Mouse (Mus musculus) heart, postnatal 0 days (tissue): ENCODE data around the gene Plpp3. TPM values are rescaled to one million over a fixed set of nuclear protein-coding genes. Genes with fewer than 3 reads are reported as not detected.

Experiments used
- ATAC-seq: fragments of 200-750 bp; cut with Nextera tagmentation; 2 replicates; pipeline ENCODE4 v1.8.0; 2017; ENCODE audit warnings: low read depth, moderate number of reproducible peaks, moderate library complexity; ENCODE audit not compliant: insufficient read depth
- DNase-seq: peaks from one replicate; pipeline ENCODE4 v3.0.0-alpha.2; 2016; ENCODE audit warnings: low spot score
- H3K27ac ChIP-seq: fragments of 300-500 bp; sonication (generic); 2 replicates; pipeline ENCODE4 v1.5.1; 2014; ENCODE audit warnings: low read depth, mild to moderate bottlenecking
- H3K27me3 ChIP-seq: fragments of 300-500 bp; sonication (generic); 2 replicates; pipeline ENCODE4 v1.6.1; 2014; ENCODE audit warnings: low read length, mixed read lengths; ENCODE audit not compliant: control insufficient read depth, insufficient read depth
- H3K36me3 ChIP-seq: fragments of 300-500 bp; sonication (generic); replicated peaks from 2 replicates; pipeline ENCODE4 v1.6.1; 2014; ENCODE audit warnings: low read length, mixed read lengths; ENCODE audit not compliant: control insufficient read depth, insufficient read depth
- H3K4me1 ChIP-seq: fragments of 300-500 bp; sonication (generic); 2 replicates; pipeline ENCODE4 v1.6.1; 2014; ENCODE audit warnings: antibody characterized with exemption; ENCODE audit not compliant: control insufficient read depth, insufficient read depth
- H3K4me2 ChIP-seq: fragments of 300-500 bp; sonication (generic); 2 replicates; pipeline ENCODE4 v1.6.1; 2014; ENCODE audit warnings: low read depth, mild to moderate bottlenecking, low read length, moderate library complexity
- H3K4me3 ChIP-seq: fragments of 300-500 bp; sonication (generic); 2 replicates; pipeline ENCODE4 v1.5.1; 2014; ENCODE audit warnings: low read depth, low read length
- H3K9ac ChIP-seq: fragments of 300-500 bp; sonication (generic); replicated peaks from 2 replicates; pipeline ENCODE4 v1.6.1; 2014; ENCODE audit warnings: low read depth, low read length, mixed read lengths
- H3K9me3 ChIP-seq: fragments of 300-500 bp; sonication (generic); replicated peaks from 2 replicates; pipeline ENCODE4 v1.6.1; 2016; ENCODE audit warnings: low read length; ENCODE audit not compliant: control insufficient read depth
- CTCF ChIP-seq: IDR thresholded peaks from 2 replicates; pipeline ENCODE4 v1.5.1; 2016; ENCODE audit warnings: antibody characterized with exemption, control low read depth, low read depth
- EP300 ChIP-seq: IDR thresholded peaks from 2 replicates; pipeline ENCODE4 v1.6.1; 2016; ENCODE audit warnings: antibody characterized with exemption, low read depth
- WGBS: fragments of 180-500 bp; shearing (Covaris S2); extraction: QIAGEN DNeasy Blood & Tissue Kit; methylation state at CpG from one replicate; pipeline ENCODE4 v1.1.7; 2014; 5-methylcytosine and 5-hydroxymethylcytosine counted together
- polyA plus RNA-seq: library from polyadenylated mRNA; unstranded; fragments of >200 nt; fragmentation: Nextera tagmentation; extraction: Ambion mirVana; gene quantifications from 2 replicates; pipeline ENCODE4 v1.2.1, GENCODE M21; 2015
- total RNA-seq: library from RNA; depleted of rRNA; stranded (reverse); fragments of >200 nt; gene quantifications from 2 replicates; pipeline ENCODE4 v1.2.3, GENCODE M21; 2014; ENCODE audit warnings: low replicate concordance

Plpp3 gene
- total and polyA plus RNA-seq, 2 experiments from 2014 or later, result 56.4 to 57.0 TPM

- Histone ChIP-seq H3K27ac (no peak overlapping the region), H3K4me2 (no peak overlapping the region), H3K36me3 (peaks cover 9% of the 10 kb centered on the region; the same call in 1 of the 2 replicates), H3K27me3 (no peaks in the 10 kb centered on the region), H3K4me1 (peaks cover 18% of the 10 kb centered on the region; the same call in 1 of the 2 replicates), H3K9me3 (no peaks in the 10 kb centered on the region), H3K9ac (no peak overlapping the region), H3K4me3 (no peak overlapping the region)
- TF ChIP-seq CTCF (no peak), EP300 (no peak)
- DNase-seq, result no peak
- ATAC-seq, result no peak
- WGBS, result 82% methylated on average over 2 of the region's 2 CpGs
Measured at GRCm38 (mm10) chr4:105203303-105203761, 46.2 kb downstream of the Plpp3 start.

- ATAC-seq, result no peak
- Histone ChIP-seq H3K9ac (no peak overlapping the region), H3K4me3 (no peak overlapping the region), H3K9me3 (no peaks in the 10 kb centered on the region), H3K4me2 (no peak overlapping the region), H3K27ac (no peak overlapping the region), H3K27me3 (no peaks in the 10 kb centered on the region), H3K36me3 (peaks cover 9% of the 10 kb centered on the region; the same call in 1 of the 2 replicates), H3K4me1 (peaks cover 18% of the 10 kb centered on the region; the same call in 1 of the 2 replicates)
- 61% methylated on average over 9 of the region's 9 CpGs for WGBS
- TF ChIP-seq EP300, result no peak
- no peak for TF ChIP-seq CTCF
- DNase-seq, result no peak
Measured at GRCm38 (mm10) chr4:105204071-105204470, 46.9 kb downstream of the Plpp3 start.

GRCm38 (mm10) chr4:105205045-105205851, 48.1 kb downstream of the Plpp3 start:
- DNase-seq (peak; percentile 62), ATAC-seq (peak; percentile 36; the same call in 1 of the 2 replicates)
- no peak overlapping the region for H3K4me2 ChIP-seq

GRCm38 (mm10) chr4:105206102-105206501, 49.0 kb downstream of the Plpp3 start:
- H3K27ac ChIP-seq, result no peak overlapping the region
- ATAC-seq (no peak), DNase-seq (no peak)
- no peak for TF ChIP-seq EP300
- TF ChIP-seq CTCF, result no peak
- H3K9me3 ChIP-seq, result no peaks in the 10 kb centered on the region
- peaks cover 26% of the 10 kb centered on the region for H3K36me3 ChIP-seq
- peaks cover 18% of the 10 kb centered on the region; the same call in 1 of the 2 replicates for H3K4me1 ChIP-seq
- 78% methylated on average over 6 of the region's 6 CpGs for WGBS
- H3K27me3 ChIP-seq, result no peaks in the 10 kb centered on the region
- no peak overlapping the region for H3K4me3 ChIP-seq
- no peak overlapping the region for H3K4me2 ChIP-seq
- H3K9ac ChIP-seq, result no peak overlapping the region

More at GRCm38 (mm10) chr4:105205045-105205851, 48.1 kb downstream of the Plpp3 start:
- peaks cover 19% of the 10 kb centered on the region for H3K36me3 ChIP-seq
- no peaks in the 10 kb centered on the region for H3K9me3 ChIP-seq
- H3K4me1 ChIP-seq, result peaks cover 18% of the 10 kb centered on the region; the same call in 1 of the 2 replicates
- 0 out of 2 replicates have a peak, but pooled peaks have one; percentile 29 for TF ChIP-seq EP300
- no peak for TF ChIP-seq CTCF
- H3K4me3 ChIP-seq, result no peak overlapping the region
- no peaks in the 10 kb centered on the region for H3K27me3 ChIP-seq
- WGBS, result 65% methylated on average over 15 of the region's 15 CpGs
- no peak overlapping the region for H3K9ac ChIP-seq
- H3K27ac ChIP-seq, result peak overlapping the region; percentile 32

- Histone ChIP-seq H3K4me2 (no peak overlapping the region), H3K4me3 (no peak overlapping the region), H3K9me3 (no peaks in the 10 kb centered on the region), H3K27me3 (no peaks in the 10 kb centered on the region), H3K27ac (no peak overlapping the region; the same call in 1 of the 2 replicates), H3K9ac (no peak overlapping the region), H3K4me1 (peaks cover 18% of the 10 kb centered on the region; the same call in 1 of the 2 replicates), H3K36me3 (peaks cover 34% of the 10 kb centered on the region)
- TF ChIP-seq CTCF (no peak), EP300 (no peak)
- WGBS, result 54% methylated on average over 8 of the region's 8 CpGs
- DNase-seq (no peak), ATAC-seq (peak; percentile 50)
Measured at GRCm38 (mm10) chr4:105206995-105207394, 49.8 kb downstream of the Plpp3 start.
